Mouse (Mus musculus): ENCODE data around the gene Gpr62. TPM values are rescaled to one million over a fixed set of nuclear protein-coding genes. Genes with fewer than 3 reads are reported as not detected.

Gpr62 gene
- total RNA-seq, 2 experiments from 2014 or later: 0.30 TPM; not detected in 1

- DNase-seq: no peak
- intact Hi-C loops (cut with DNase I): no loop called here
These were observed 20.9 kb downstream of the Gpr62 start for GRCm38 (mm10) chr9:106444836-106445235.

GRCm38 (mm10) chr9:106442680-106443079, 23.1 kb downstream of the Gpr62 start:
- intact Hi-C loops (cut with DNase I): no loop called here
- DNase-seq: no peak

GRCm38 (mm10) chr9:106436566-106436965, 29.2 kb downstream of the Gpr62 start:
- no peak for DNase-seq
- intact Hi-C loops (cut with DNase I): loop anchor here (10.0 kb wide), 1 partner anchor 262 kb away; the partner anchor contains the start of gene Wdr82

GRCm38 (mm10) chr9:106433389-106433788, 32.3 kb downstream of the Gpr62 start:
- intact Hi-C loops (cut with DNase I): loop anchor here (10.0 kb wide), 1 partner anchor 259 kb away; the partner anchor contains the start of gene Wdr82
- DNase-seq: no peak

DNA sequence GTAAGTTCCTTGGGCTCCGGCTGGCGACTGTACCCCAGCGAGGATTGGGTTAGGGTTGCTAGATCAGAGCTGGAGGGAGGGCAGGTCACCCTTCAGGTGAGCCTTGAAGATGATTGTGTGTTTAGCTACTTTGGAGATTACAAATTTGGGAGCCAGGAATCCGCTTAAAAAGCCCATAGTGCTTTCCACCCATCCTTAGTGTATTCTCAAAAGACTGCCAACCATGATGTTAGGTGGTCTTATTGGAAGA, 35.8 kb downstream of the Gpr62 start:
- intact Hi-C loops (cut with DNase I): loop anchor here (10.0 kb wide), 1 partner anchor 255 kb away; the partner anchor contains the start of gene Wdr82
- DNase-seq: no peak

- DNase-seq: peak; percentile 90 to 96
- intact Hi-C loops (cut with DNase I): loop anchor here (10.0 kb wide), 2 partner anchors 215 to 255 kb away; partner anchors contain the start of gene Wdr82
These were observed 36.3 kb downstream of the Gpr62 start, which contains the start of gene Rpl29 for GRCm38 (mm10) chr9:106429221-106430014. Gene Rpl29, plus strand, starts transcription at chr9:106429454.

DNA sequence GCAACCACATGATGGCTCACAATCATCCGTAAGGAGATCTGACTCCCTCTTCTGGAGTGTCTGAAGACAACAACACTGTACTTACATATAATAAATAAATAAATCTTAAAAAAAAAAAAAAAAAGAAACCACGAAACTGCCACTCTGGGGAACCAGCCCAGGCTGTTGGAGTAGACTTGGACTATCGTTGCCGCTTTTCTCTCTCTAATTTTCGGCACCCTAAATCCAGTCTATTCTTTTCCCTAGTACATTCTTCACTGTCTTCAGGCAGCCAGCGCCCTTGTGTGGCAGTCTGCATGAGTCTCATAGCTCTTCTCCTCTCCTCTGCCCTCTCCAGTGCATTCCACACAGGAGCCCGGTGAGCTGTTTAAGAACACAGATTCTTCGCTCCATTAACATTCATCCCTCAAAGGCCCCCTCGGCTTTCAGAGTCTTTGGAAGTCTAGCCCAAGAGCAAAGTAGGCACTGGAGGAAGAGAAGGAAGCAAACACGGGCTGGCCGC, 37.0 kb downstream of the Gpr62 start:
- no peak for DNase-seq
- intact Hi-C loops (cut with DNase I): loop anchor here (10.0 kb wide), 1 partner anchor 214 kb away; no protein-coding TSS in a partner anchor

DNA sequence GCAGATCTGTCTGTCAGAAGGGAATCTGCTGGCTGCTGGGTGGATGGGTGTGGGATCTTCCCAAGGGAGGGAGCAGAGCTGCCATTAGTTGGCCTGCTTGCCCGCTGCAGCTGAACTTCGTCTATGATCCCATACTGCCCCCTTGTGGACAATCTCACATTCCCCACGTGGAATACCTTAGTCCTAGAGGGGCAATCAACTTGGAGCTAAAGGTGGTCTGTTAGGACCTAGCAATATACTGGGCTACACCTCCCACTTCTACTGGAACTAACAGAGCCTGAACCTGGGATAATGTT, 43.9 kb downstream of the Gpr62 start:
- peak; percentile 67 to 78 for DNase-seq
- intact Hi-C loops (cut with DNase I): loop anchor here (1.0 to 10.0 kb wide), 4 partner anchors 73 to 207 kb away; no protein-coding TSS in a partner anchor

- intact Hi-C loops (cut with DNase I): loop anchor here (1.0 to 10.0 kb wide), 4 partner anchors 72 to 206 kb away; no protein-coding TSS in a partner anchor
- DNase-seq: no peak
These were observed 44.5 kb downstream of the Gpr62 start for GRCm38 (mm10) chr9:106421033-106421864.

- intact Hi-C loops (cut with DNase I): loop anchor here (1.0 to 10.0 kb wide), 4 partner anchors 71 to 206 kb away; no protein-coding TSS in a partner anchor
These were observed 45.1 kb downstream of the Gpr62 start for GRCm38 (mm10) chr9:106420608-106421007.

GRCm38 (mm10) chr9:106417841-106418625, 47.7 kb downstream of the Gpr62 start:
- intact Hi-C loops (cut with DNase I): no loop called here

More at GRCm38 (mm10) chr9:106420608-106421007, 45.1 kb downstream of the Gpr62 start:
- DNase-seq: no peak

DNA sequence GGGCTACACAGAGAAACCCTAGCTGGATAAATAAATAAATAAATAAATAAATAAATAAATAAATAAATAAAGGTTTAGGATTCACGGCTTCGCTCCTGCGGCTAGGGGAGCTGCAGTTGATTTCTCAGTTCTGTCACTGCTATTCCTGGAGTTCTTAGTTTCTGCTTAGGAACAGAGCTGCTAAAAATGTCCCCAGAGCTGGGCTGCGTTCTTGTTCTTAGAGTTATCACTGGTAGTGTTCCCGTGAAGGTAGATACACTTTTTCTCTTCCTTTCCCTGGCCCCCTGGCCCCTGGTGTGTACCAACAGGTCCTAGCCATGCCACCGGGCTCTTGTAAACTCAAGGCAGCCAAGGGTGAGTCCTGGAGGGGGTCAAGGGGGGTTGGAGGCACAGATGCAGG, 48.9 kb downstream of the Gpr62 start:
- DNase-seq: no peak
- intact Hi-C loops (cut with DNase I): no loop called here

More at GRCm38 (mm10) chr9:106417841-106418625, 47.7 kb downstream of the Gpr62 start:
- peak; percentile 62 to 77 for DNase-seq

Other genes starting within 250 kb of the Gpr62 start
- under 1 TPM; 0.25 to 0.31 TPM for gene Tlr9, start 243.3 kb downstream of the Gpr62 start, total RNA-seq (2021)
- gene Alas1, start 217.3 kb downstream of the Gpr62 start, total RNA-seq (2021): 100 to 1,000 TPM; 235 to 282 TPM
- gene Poc1a, start 184.9 kb downstream of the Gpr62 start, total RNA-seq (2021): 1 to 10 TPM; 1.5 to 1.7 TPM
- 10 to 100 TPM; 24.9 to 28.3 TPM for gene Dusp7, start 97.3 kb downstream of the Gpr62 start, total RNA-seq (2021)
- gene Rpl29, start 36.5 kb downstream of the Gpr62 start, total RNA-seq (2021): 100 to 1,000 TPM; 218 to 266 TPM
- 10 to 100 TPM in 1 of 2 experiments, 1 to 10 TPM in 1; 9.0 to 12.3 TPM for gene Acy1, start 27.6 kb downstream of the Gpr62 start, total RNA-seq (2021)
- 1 to 10 TPM; 3.5 to 4.5 TPM for gene Abhd14b, start 18.5 kb downstream of the Gpr62 start, total RNA-seq (2021)
- gene Abhd14a, start 18.3 kb downstream of the Gpr62 start, total RNA-seq (2021): 10 to 100 TPM; 14.6 to 15.7 TPM
- gene Pcbp4, start 12.6 kb downstream of the Gpr62 start, total RNA-seq (2021): 10 to 100 TPM; 58.0 to 58.3 TPM
- 10 to 100 TPM; 16.7 to 22.2 TPM for gene Rrp9, start 10.0 kb upstream of the Gpr62 start, total RNA-seq (2021)
- gene Parp3, start 11.0 kb upstream of the Gpr62 start, total RNA-seq (2021): 10 to 100 TPM; 62.1 to 78.7 TPM
- not detected for gene Iqcf1, start 34.0 kb upstream of the Gpr62 start, total RNA-seq (2021)
- gene Iqcf5, start 48.6 kb upstream of the Gpr62 start, total RNA-seq (2021): not detected
- gene Iqcf3, start 95.7 kb upstream of the Gpr62 start, total RNA-seq (2021): not detected
- not detected for gene Iqcf4, start 105.1 kb upstream of the Gpr62 start, total RNA-seq (2021)
- gene Iqcf6, start 160.6 kb upstream of the Gpr62 start, total RNA-seq (2021): not detected
- gene Grm2, start 190.1 kb upstream of the Gpr62 start, total RNA-seq (2021): not detected
- gene Tex264, start 220.0 kb upstream of the Gpr62 start, total RNA-seq (2021): 10 to 100 TPM; 26.0 to 27.3 TPM